Mouse (Mus musculus) lung, postnatal 0 days (tissue): Measurements from ENCODE around the gene Gm28557. TPM values are rescaled to one million over a fixed set of nuclear protein-coding genes. Genes with fewer than 3 reads are reported as not detected.
A peak's percentile ranks its signal among the peaks of the same experiment; 100 is the strongest.

Source experiments
- ATAC-seq: fragments of 200-750 bp; cut with Nextera tagmentation; 2 replicates; pipeline ENCODE4 v1.8.0; 2017; ENCODE audit warnings: moderate library complexity
- DNase-seq: peaks from one replicate; pipeline ENCODE4 v3.0.0-alpha.2; 2016; ENCODE audit warnings: low spot score
- H3K27ac ChIP-seq: fragments of 300-500 bp; sonication (generic); 2 replicates; pipeline ENCODE4 v1.5.1; 2014; ENCODE audit warnings: antibody characterized with exemption, mild to moderate bottlenecking, low read length, mixed read lengths
- H3K27me3 ChIP-seq: fragments of 300-500 bp; sonication (generic); replicated peaks from 2 replicates; pipeline ENCODE4 v1.6.1; 2014; ENCODE audit warnings: low read length, mixed read lengths; ENCODE audit not compliant: insufficient read depth
- H3K36me3 ChIP-seq: fragments of 300-500 bp; sonication (generic); 2 replicates; pipeline ENCODE4 v1.6.1; 2014; ENCODE audit warnings: low read length, mixed read lengths; ENCODE audit not compliant: insufficient read depth
- H3K4me1 ChIP-seq: fragments of 300-500 bp; sonication (generic); 2 replicates; pipeline ENCODE4 v1.6.1; 2014; ENCODE audit warnings: antibody characterized with exemption, low read depth, low read length, mixed read lengths; ENCODE audit not compliant: insufficient read depth
- H3K4me2 ChIP-seq: fragments of 300-500 bp; sonication (generic); replicated peaks from 2 replicates; pipeline ENCODE4 v1.6.1; 2014; ENCODE audit warnings: low read depth, mild to moderate bottlenecking, low read length, moderate library complexity, mixed read lengths
- H3K4me3 ChIP-seq: fragments of 300-500 bp; sonication (generic); 2 replicates; pipeline ENCODE4 v1.5.1; 2014; ENCODE audit warnings: low read depth, low read length
- H3K9ac ChIP-seq: fragments of 300-500 bp; sonication (generic); replicated peaks from 2 replicates; pipeline ENCODE4 v1.6.1; 2014; ENCODE audit warnings: low read depth, mild to moderate bottlenecking
- H3K9me3 ChIP-seq: fragments of 300-500 bp; sonication (generic); 2 replicates; pipeline ENCODE4 v1.6.1; 2016; ENCODE audit warnings: low read length, mixed read lengths
- CTCF ChIP-seq: IDR thresholded peaks from 2 replicates; pipeline ENCODE4 v1.5.1; 2016; ENCODE audit warnings: antibody characterized with exemption, mild to moderate bottlenecking
- EP300 ChIP-seq: IDR thresholded peaks from 2 replicates; pipeline ENCODE4 v1.6.1; 2016; ENCODE audit warnings: antibody characterized with exemption, mild to moderate bottlenecking, control low read depth
- WGBS: fragments of 180-500 bp; shearing (Covaris S2); extraction: QIAGEN DNeasy Blood & Tissue Kit; methylation state at CpG from one replicate; pipeline ENCODE4 v1.1.7; 2014; 5-methylcytosine and 5-hydroxymethylcytosine counted together
- polyA plus RNA-seq: library from polyadenylated mRNA; unstranded; fragments of >200 nt; fragmentation: Nextera tagmentation; extraction: Ambion mirVana; gene quantifications from 2 replicates; pipeline ENCODE4 v1.2.1, GENCODE M21; 2015

The Gm28557 gene
- polyA plus RNA-seq, 1 experiment from 2014 or later = 2.7 TPM

DNA sequence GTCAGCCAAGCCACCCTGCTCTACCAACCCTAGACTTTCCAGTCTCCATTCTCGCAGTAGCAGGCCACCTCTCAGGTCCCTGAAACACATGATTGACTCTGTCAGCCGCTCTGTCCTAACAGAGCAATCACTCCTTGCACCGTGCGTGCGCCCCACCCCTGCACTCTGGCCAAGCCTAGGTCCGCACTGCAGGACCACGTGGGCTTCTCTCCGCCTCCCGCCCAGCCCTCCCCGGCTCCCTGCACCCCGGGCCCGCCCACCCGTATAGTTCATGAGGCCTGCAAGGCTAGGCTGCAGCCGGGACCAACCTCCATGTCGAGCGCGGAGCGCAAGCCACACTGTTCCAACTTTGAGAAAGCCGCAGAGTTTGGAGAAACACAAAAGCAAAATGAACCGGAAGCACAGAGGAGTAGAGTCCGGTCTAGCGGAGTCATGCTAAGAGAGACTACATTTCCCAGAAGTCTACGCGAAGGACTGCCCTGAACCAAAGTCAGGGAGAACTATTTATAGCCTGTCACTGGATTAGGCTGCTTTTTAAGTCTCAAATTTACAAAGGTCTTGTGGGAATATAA is 27.2 kb downstream of the Gm28557 start:
- DNase-seq (peak; percentile 91), ATAC-seq (peak; percentile 99)
- WGBS = under 1% methylated on average over 24 of the region's 24 CpGs
- Histone ChIP-seq H3K9ac (peak overlapping the region; percentile 39; the same call in 1 of the 2 replicates), H3K4me1 (0 out of 2 replicates have a peak, but pooled peaks cover 3% of the 10 kb centered on the region), H3K27me3 (no peaks in the 10 kb centered on the region), H3K9me3 (no peaks in the 10 kb centered on the region), H3K4me2 (peak overlapping the region; percentile 69), H3K4me3 (peak overlapping the region; percentile 63), H3K36me3 (no peaks in the 10 kb centered on the region), H3K27ac (peak overlapping the region; percentile 75)
- TF ChIP-seq CTCF (no peak), EP300 (no peak)

DNA sequence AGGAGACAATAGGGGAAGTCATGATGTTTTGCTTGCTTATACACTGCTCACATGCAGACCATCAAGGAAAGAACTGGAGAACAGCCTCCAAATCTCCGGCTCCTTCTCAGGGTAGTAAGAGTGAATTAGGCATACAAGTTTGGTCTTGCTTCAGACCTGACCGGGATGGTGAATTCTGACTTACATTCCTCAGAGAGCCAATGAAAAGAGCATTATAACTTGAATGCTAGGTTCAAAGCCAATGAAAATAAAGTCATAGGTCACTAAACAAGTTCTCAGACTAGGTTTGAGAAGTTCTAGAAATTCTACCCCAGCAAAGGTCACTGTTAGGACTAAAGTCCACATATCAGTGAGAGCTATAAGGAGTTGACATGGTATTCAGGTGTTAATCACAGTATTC is 31.2 kb downstream of the Gm28557 start:
- WGBS = 94% methylated on average over 2 of the region's 2 CpGs
- H3K27me3 ChIP-seq = no peaks in the 10 kb centered on the region
- no peak overlapping the region for H3K4me3 ChIP-seq
- no peak overlapping the region for H3K4me2 ChIP-seq
- no peak overlapping the region for H3K27ac ChIP-seq
- TF ChIP-seq EP300 (no peak), CTCF (no peak)
- ATAC-seq (no peak), DNase-seq (no peak)
- H3K4me1 ChIP-seq = 0 out of 2 replicates have a peak, but pooled peaks cover 3% of the 10 kb centered on the region
- H3K9me3 ChIP-seq = no peaks in the 10 kb centered on the region
- no peak overlapping the region for H3K9ac ChIP-seq
- H3K36me3 ChIP-seq = 0 out of 2 replicates have a peak, but pooled peaks cover 9% of the 10 kb centered on the region

DNA sequence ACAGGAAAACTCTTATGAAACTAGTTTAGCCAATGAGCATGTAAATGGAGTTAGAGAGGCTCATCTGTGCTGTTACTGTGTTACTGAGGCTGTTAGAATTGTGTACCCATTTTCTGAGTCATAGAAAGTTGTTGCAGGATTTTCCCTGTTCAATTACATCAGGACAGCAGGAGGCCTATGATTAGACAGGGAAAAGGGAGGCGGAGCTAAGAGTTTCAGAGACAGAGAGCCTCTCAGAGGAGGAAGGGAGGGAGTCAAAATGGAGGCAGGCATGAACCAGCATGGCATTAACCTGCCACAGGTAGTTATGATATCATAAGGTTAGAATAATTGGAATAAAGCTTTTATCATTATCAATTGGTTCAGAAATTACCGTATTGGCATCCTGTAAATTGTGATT is 35.6 kb downstream of the Gm28557 start:
- 95% methylated on average over 2 of the region's 2 CpGs for WGBS
- peaks cover 13% of the 10 kb centered on the region; the same call in 1 of the 2 replicates for H3K9me3 ChIP-seq
- H3K4me2 ChIP-seq = no peak overlapping the region
- no peaks in the 10 kb centered on the region for H3K4me1 ChIP-seq
- no peak overlapping the region for H3K27ac ChIP-seq
- H3K4me3 ChIP-seq = no peak overlapping the region
- TF ChIP-seq EP300 (no peak), CTCF (no peak)
- no peak for ATAC-seq
- H3K36me3 ChIP-seq = peaks cover 23% of the 10 kb centered on the region; the same call in 1 of the 2 replicates
- no peak overlapping the region for H3K9ac ChIP-seq
- no peak for DNase-seq
- no peaks in the 10 kb centered on the region for H3K27me3 ChIP-seq

- Histone ChIP-seq H3K4me1 (peaks cover under 1% of the 10 kb centered on the region; the same call in 1 of the 2 replicates), H3K9ac (no peak overlapping the region), H3K27ac (no peak overlapping the region), H3K9me3 (peaks cover 3% of the 10 kb centered on the region; the same call in 1 of the 2 replicates), H3K27me3 (no peaks in the 10 kb centered on the region), H3K4me3 (no peak overlapping the region), H3K4me2 (no peak overlapping the region), H3K36me3 (peaks cover 4% of the 10 kb centered on the region; the same call in 1 of the 2 replicates)
- no peak for TF ChIP-seq CTCF
- TF ChIP-seq EP300 = no peak
- DNase-seq = no peak
- no peak for ATAC-seq
- 89% methylated on average over 8 of the region's 8 CpGs for WGBS
Measured at GRCm38 (mm10) chr13:67065386-67065785, 43.0 kb downstream of the Gm28557 start.

DNA sequence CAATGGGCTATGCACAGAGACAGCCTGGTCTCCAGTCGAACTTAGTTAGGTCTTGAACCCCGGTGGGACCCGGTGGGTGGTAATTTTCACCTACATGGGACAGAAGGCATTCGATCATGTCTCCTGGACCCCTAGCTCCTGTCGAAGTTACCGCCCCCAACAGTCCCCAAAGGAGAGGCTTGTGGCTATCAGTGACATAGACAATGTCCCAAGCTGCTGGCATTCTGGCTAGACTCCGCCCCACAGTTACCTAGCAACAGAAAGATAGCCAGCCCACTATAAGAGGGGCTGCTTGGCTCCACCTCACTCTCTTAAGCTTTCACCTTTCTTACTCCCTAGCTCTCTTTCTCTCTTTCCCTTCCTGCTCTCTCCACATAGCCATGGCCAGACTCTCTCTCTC is 46.0 kb downstream of the Gm28557 start:
- ATAC-seq = no peak

GRCm38 (mm10) chr13:67060786-67061358 is 47.5 kb downstream of the Gm28557 start, which contains the start of gene Zfp712:
Gene Zfp712, minus strand, starts transcription at chr13:67061170.
- Histone ChIP-seq H3K4me1 (peaks cover 3% of the 10 kb centered on the region; the same call in 1 of the 2 replicates), H3K9me3 (no peaks in the 10 kb centered on the region), H3K4me3 (peak within 1 kb of the TSS; percentile 76), H3K4me2 (peak within 1 kb of the TSS; percentile 73), H3K9ac (peak within 1 kb of the TSS; percentile 50), H3K27me3 (no peaks in the 10 kb centered on the region), H3K27ac (peak within 1 kb of the TSS; percentile 82), H3K36me3 (no peaks in the 10 kb centered on the region)
- WGBS = under 1% methylated on average over 26 of the region's 27 CpGs
- ATAC-seq (peak; percentile 98), DNase-seq (peak; percentile 96)
- TF ChIP-seq EP300 (0 out of 2 replicates have a peak, but pooled peaks have one; percentile 8), CTCF (peak; percentile 28; the same call in 1 of the 2 replicates)

More for the DNA sequence above, 46.0 kb downstream of the Gm28557 start:
- Histone ChIP-seq H3K36me3 (no peaks in the 10 kb centered on the region), H3K27me3 (no peaks in the 10 kb centered on the region), H3K9ac (no peak overlapping the region), H3K4me2 (no peak overlapping the region), H3K4me3 (no peak overlapping the region), H3K9me3 (no peaks in the 10 kb centered on the region), H3K4me1 (peaks cover 3% of the 10 kb centered on the region; the same call in 1 of the 2 replicates), H3K27ac (no peak overlapping the region)
- 65% methylated on average over 7 of the region's 7 CpGs for WGBS
- TF ChIP-seq EP300 (no peak), CTCF (no peak)
- DNase-seq = no peak
